Mouse (Mus musculus): ENCODE data around the gene Mthfd1. TPM values are rescaled to one million over a fixed set of nuclear protein-coding genes. Genes with fewer than 3 reads are reported as not detected.

Mthfd1 gene
- polyA plus RNA-seq, 1 experiment from 2014 or later, result 30.5 TPM

- Histone ChIP-seq H3K36me3 (replicated peaks; ENCODE audit: control insufficient read depth, insufficient read depth) (0 out of 2 replicates have a peak, but pooled peaks cover 10% of the 10 kb centered on the region), H3K4me3 (replicated peaks; ENCODE audit: low read length) (no peak overlapping the region), H3K27ac (no peak overlapping the region), H3K4me1 (replicated peaks; ENCODE audit: control insufficient read depth, insufficient read depth, low read length) (no peaks in the 10 kb centered on the region), H3K27me3 (ENCODE audit: control insufficient read depth, insufficient read depth, low read length) (no peaks in the 10 kb centered on the region), H3K9me3 (ENCODE audit: control insufficient read depth, low read length) (no peaks in the 10 kb centered on the region), H3K4me2 (replicated peaks) (no peak overlapping the region), H3K9ac (no peak overlapping the region)
- DNase-seq (ENCODE audit: low spot score) (no peak), ATAC-seq (ENCODE audit: low FRiP score) (no peak)
- 72% methylated on average over 7 of the region's 7 CpGs for WGBS
These were observed 14.1 kb downstream of the Mthfd1 start for GRCm38 (mm10) chr12:76269196-76269595.

GRCm38 (mm10) chr12:76271516-76271915 lies 16.4 kb downstream of the Mthfd1 start:
- Histone ChIP-seq H3K4me3 (replicated peaks; ENCODE audit: low read length) (no peak overlapping the region), H3K36me3 (replicated peaks; ENCODE audit: control insufficient read depth, insufficient read depth) (0 out of 2 replicates have a peak, but pooled peaks cover 10% of the 10 kb centered on the region), H3K27me3 (ENCODE audit: control insufficient read depth, insufficient read depth, low read length) (no peaks in the 10 kb centered on the region), H3K9ac (no peak overlapping the region), H3K27ac (no peak overlapping the region), H3K4me2 (replicated peaks) (no peak overlapping the region), H3K9me3 (ENCODE audit: control insufficient read depth, low read length) (no peaks in the 10 kb centered on the region), H3K4me1 (replicated peaks; ENCODE audit: control insufficient read depth, insufficient read depth, low read length) (no peaks in the 10 kb centered on the region)
- ATAC-seq (ENCODE audit: low FRiP score) (no peak), DNase-seq (ENCODE audit: low spot score) (no peak)
- 93% methylated on average over 6 of the region's 6 CpGs for WGBS

- Histone ChIP-seq H3K27me3 (ENCODE audit: control insufficient read depth, insufficient read depth, low read length) (no peaks in the 10 kb centered on the region), H3K4me1 (replicated peaks; ENCODE audit: control insufficient read depth, insufficient read depth, low read length) (no peaks in the 10 kb centered on the region), H3K9ac (no peak overlapping the region), H3K4me3 (replicated peaks; ENCODE audit: low read length) (no peak overlapping the region), H3K36me3 (replicated peaks; ENCODE audit: control insufficient read depth, insufficient read depth) (0 out of 2 replicates have a peak, but pooled peaks cover 10% of the 10 kb centered on the region), H3K27ac (no peak overlapping the region), H3K9me3 (ENCODE audit: control insufficient read depth, low read length) (no peaks in the 10 kb centered on the region), H3K4me2 (replicated peaks) (no peak overlapping the region)
- ATAC-seq (ENCODE audit: low FRiP score), result no peak
- 91% methylated on average over 10 of the region's 10 CpGs for WGBS
- no peak for DNase-seq (ENCODE audit: low spot score)
These were observed 17.8 kb downstream of the Mthfd1 start for GRCm38 (mm10) chr12:76272610-76273524.

GRCm38 (mm10) chr12:76278209-76278608 lies 23.1 kb downstream of the Mthfd1 start:
- Histone ChIP-seq H3K27ac (no peak overlapping the region), H3K36me3 (replicated peaks; ENCODE audit: control insufficient read depth, insufficient read depth) (peaks cover 11% of the 10 kb centered on the region; the same call in 1 of the 2 replicates), H3K27me3 (ENCODE audit: control insufficient read depth, insufficient read depth, low read length) (no peaks in the 10 kb centered on the region), H3K4me2 (replicated peaks) (no peak overlapping the region), H3K4me1 (replicated peaks; ENCODE audit: control insufficient read depth, insufficient read depth, low read length) (no peaks in the 10 kb centered on the region), H3K4me3 (replicated peaks; ENCODE audit: low read length) (no peak overlapping the region), H3K9me3 (ENCODE audit: control insufficient read depth, low read length) (no peaks in the 10 kb centered on the region), H3K9ac (no peak overlapping the region)
- ATAC-seq (ENCODE audit: low FRiP score), result no peak
- DNase-seq (ENCODE audit: low spot score), result no peak
- WGBS, result 84% methylated on average over 6 of the region's 6 CpGs

- Histone ChIP-seq H3K27ac (no peak overlapping the region), H3K9ac (no peak overlapping the region), H3K4me2 (replicated peaks) (no peak overlapping the region), H3K4me3 (replicated peaks; ENCODE audit: low read length) (no peak overlapping the region), H3K4me1 (replicated peaks; ENCODE audit: control insufficient read depth, insufficient read depth, low read length) (no peaks in the 10 kb centered on the region), H3K9me3 (ENCODE audit: control insufficient read depth, low read length) (no peaks in the 10 kb centered on the region), H3K27me3 (ENCODE audit: control insufficient read depth, insufficient read depth, low read length) (no peaks in the 10 kb centered on the region), H3K36me3 (replicated peaks; ENCODE audit: control insufficient read depth, insufficient read depth) (peaks cover 13% of the 10 kb centered on the region; the same call in 1 of the 2 replicates)
- 85% methylated on average over 9 of the region's 9 CpGs for WGBS
- no peak for ATAC-seq (ENCODE audit: low FRiP score)
- DNase-seq (ENCODE audit: low spot score), result no peak
These were observed 25.5 kb downstream of the Mthfd1 start for GRCm38 (mm10) chr12:76280556-76280955.

- no peak for DNase-seq (ENCODE audit: low spot score)
These were observed 26.1 kb downstream of the Mthfd1 start for GRCm38 (mm10) chr12:76281111-76281660.

GRCm38 (mm10) chr12:76282132-76282531 lies 27.0 kb downstream of the Mthfd1 start:
- no peak overlapping the region for H3K27ac ChIP-seq
- no peak overlapping the region for H3K4me2 ChIP-seq (replicated peaks)
- H3K36me3 ChIP-seq (replicated peaks; ENCODE audit: control insufficient read depth, insufficient read depth), result peaks cover 13% of the 10 kb centered on the region; the same call in 1 of the 2 replicates
- no peak overlapping the region for H3K4me3 ChIP-seq (replicated peaks; ENCODE audit: low read length)
- DNase-seq (ENCODE audit: low spot score) (peak; percentile 45), ATAC-seq (ENCODE audit: low FRiP score) (peak; percentile 21; the same call in 1 of the 2 replicates)
- no peaks in the 10 kb centered on the region for H3K9me3 ChIP-seq (ENCODE audit: control insufficient read depth, low read length)
- WGBS, result 44% methylated on average over 4 of the region's 4 CpGs
- H3K9ac ChIP-seq, result no peak overlapping the region
- H3K4me1 ChIP-seq (replicated peaks; ENCODE audit: control insufficient read depth, insufficient read depth, low read length), result no peaks in the 10 kb centered on the region; the same call in 1 of the 2 replicates
- H3K27me3 ChIP-seq (ENCODE audit: control insufficient read depth, insufficient read depth, low read length), result no peaks in the 10 kb centered on the region

More at GRCm38 (mm10) chr12:76281111-76281660, 26.1 kb downstream of the Mthfd1 start:
- Histone ChIP-seq H3K36me3 (replicated peaks; ENCODE audit: control insufficient read depth, insufficient read depth) (peaks cover 13% of the 10 kb centered on the region; the same call in 1 of the 2 replicates), H3K27me3 (ENCODE audit: control insufficient read depth, insufficient read depth, low read length) (no peaks in the 10 kb centered on the region), H3K9me3 (ENCODE audit: control insufficient read depth, low read length) (no peaks in the 10 kb centered on the region), H3K4me3 (replicated peaks; ENCODE audit: low read length) (no peak overlapping the region), H3K9ac (no peak overlapping the region), H3K27ac (no peak overlapping the region), H3K4me1 (replicated peaks; ENCODE audit: control insufficient read depth, insufficient read depth, low read length) (no peaks in the 10 kb centered on the region), H3K4me2 (replicated peaks) (no peak overlapping the region)
- 88% methylated on average over 2 of the region's 2 CpGs for WGBS
- ATAC-seq (ENCODE audit: low FRiP score), result no peak

- ATAC-seq (ENCODE audit: low FRiP score), result no peak
- WGBS, result 70% methylated on average over 17 of the region's 17 CpGs
- H3K4me1 ChIP-seq (replicated peaks; ENCODE audit: control insufficient read depth, insufficient read depth, low read length), result peaks cover 5% of the 10 kb centered on the region; the same call in 1 of the 2 replicates
- peaks cover 13% of the 10 kb centered on the region; the same call in 1 of the 2 replicates for H3K36me3 ChIP-seq (replicated peaks; ENCODE audit: control insufficient read depth, insufficient read depth)
- no peak overlapping the region for H3K4me3 ChIP-seq (replicated peaks; ENCODE audit: low read length)
- no peak overlapping the region for H3K4me2 ChIP-seq (replicated peaks)
- no peak overlapping the region for H3K9ac ChIP-seq
- no peak for DNase-seq (ENCODE audit: low spot score)
- H3K9me3 ChIP-seq (ENCODE audit: control insufficient read depth, low read length), result no peaks in the 10 kb centered on the region
- no peaks in the 10 kb centered on the region for H3K27me3 ChIP-seq (ENCODE audit: control insufficient read depth, insufficient read depth, low read length)
- H3K27ac ChIP-seq, result no peak overlapping the region
These were observed 27.6 kb downstream of the Mthfd1 start for GRCm38 (mm10) chr12:76282532-76283173.

GRCm38 (mm10) chr12:76285418-76285817 lies 30.3 kb downstream of the Mthfd1 start:
- H3K4me3 ChIP-seq (replicated peaks; ENCODE audit: low read length), result no peak overlapping the region
- DNase-seq (ENCODE audit: low spot score) (no peak), ATAC-seq (ENCODE audit: low FRiP score) (no peak)
- H3K36me3 ChIP-seq (replicated peaks; ENCODE audit: control insufficient read depth, insufficient read depth), result peaks cover 18% of the 10 kb centered on the region
- no peaks in the 10 kb centered on the region for H3K9me3 ChIP-seq (ENCODE audit: control insufficient read depth, low read length)
- H3K27me3 ChIP-seq (ENCODE audit: control insufficient read depth, insufficient read depth, low read length), result no peaks in the 10 kb centered on the region
- no peak overlapping the region for H3K4me2 ChIP-seq (replicated peaks)
- 71% methylated on average over 6 of the region's 6 CpGs for WGBS
- no peak overlapping the region for H3K27ac ChIP-seq
- H3K9ac ChIP-seq, result no peak overlapping the region
- peaks cover 8% of the 10 kb centered on the region; the same call in 1 of the 2 replicates for H3K4me1 ChIP-seq (replicated peaks; ENCODE audit: control insufficient read depth, insufficient read depth, low read length)
